Mouse (Mus musculus) embryonic facial prominence, embryonic 10.5 days (tissue): ENCODE results near the gene Eprs. TPM values are rescaled to one million over a fixed set of nuclear protein-coding genes. Genes with fewer than 3 reads are reported as not detected.
"Not testable (repeated sequence)": the region's sequence is repeated elsewhere in the genome, so short reads cannot be mapped to it uniquely, and the experiment has no call there.

Experiments
- DNase-seq: peaks from one replicate; pipeline ENCODE4 v3.0.0-alpha.2; 2017; ENCODE audit warnings: low spot score
- H3K27ac ChIP-seq: fragments of 300-500 bp; sonication (generic); replicated peaks from 2 replicates; pipeline ENCODE4 v1.5.1; 2016; ENCODE audit warnings: mild to moderate bottlenecking
- H3K27me3 ChIP-seq: fragments of 300-500 bp; sonication (generic); replicated peaks from 2 replicates; pipeline ENCODE4 v1.6.1; 2016; ENCODE audit warnings: low read depth, mild to moderate bottlenecking; ENCODE audit not compliant: poor library complexity, severe bottlenecking
- H3K36me3 ChIP-seq: fragments of 300-500 bp; sonication (generic); replicated peaks from 2 replicates; pipeline ENCODE4 v1.6.1; 2016; ENCODE audit warnings: mild to moderate bottlenecking, moderate library complexity
- H3K4me1 ChIP-seq: fragments of 300-500 bp; sonication (generic); 2 replicates; pipeline ENCODE4 v1.6.1; 2016
- H3K4me3 ChIP-seq: fragments of 300-500 bp; sonication (generic); 2 replicates; pipeline ENCODE4 v1.5.1; 2016; ENCODE audit warnings: mild to moderate bottlenecking, moderate library complexity
- H3K9me3 ChIP-seq: fragments of 300-500 bp; sonication (generic); 2 replicates; pipeline ENCODE4 v1.6.1; 2016; ENCODE audit warnings: mild to moderate bottlenecking
- WGBS: fragments of 180-500 bp; shearing (Covaris S2); methylation state at CpG from one replicate; pipeline ENCODE4 v1.1.7; 2016; 5-methylcytosine and 5-hydroxymethylcytosine counted together
- polyA plus RNA-seq: library from polyadenylated mRNA; unstranded; fragments of >200 nt; fragmentation: Nextera tagmentation; extraction: Ambion mirVana; gene quantifications from 2 replicates; pipeline ENCODE4 v1.2.1, GENCODE M21; 2016

Gene Eprs
- polyA plus RNA-seq, result 153 TPM in 2 replicates

GRCm38 (mm10) chr1:185362677-185363520 lies at the start of gene Eprs:
TSS of gene Eprs (plus strand) at chr1:185363044.
- peaks cover 27% of the 10 kb centered on the region for H3K4me1 ChIP-seq

DNA sequence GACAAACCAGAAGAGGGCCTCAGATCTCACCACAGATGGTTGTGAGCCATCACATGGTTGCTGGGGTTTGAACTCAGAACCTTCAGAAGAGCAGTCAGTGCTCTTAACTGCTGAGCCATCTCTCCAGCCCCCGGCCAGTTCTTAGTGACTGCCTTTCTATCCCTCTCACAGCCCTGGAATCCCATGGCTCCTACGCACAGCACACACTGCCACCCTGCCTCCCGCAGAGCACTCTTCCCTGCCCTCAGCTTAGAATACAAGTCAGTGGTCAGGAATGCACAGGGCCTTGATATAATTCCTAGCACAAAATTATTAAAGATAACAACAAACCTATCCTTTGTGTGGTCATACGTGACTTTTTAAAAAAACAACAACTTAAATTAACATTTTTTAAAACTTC lies 48.3 kb upstream of the Eprs start:
- Histone ChIP-seq H3K4me3 (no peak overlapping the region), H3K9me3 (no peaks in the 10 kb centered on the region), H3K27me3 (no peaks in the 10 kb centered on the region), H3K4me1 (no peaks in the 10 kb centered on the region), H3K36me3 (peaks cover 75% of the 10 kb centered on the region), H3K27ac (no peak overlapping the region)
- WGBS, result 91% methylated on average over 4 of the region's 4 CpGs
- no peak for DNase-seq

More at GRCm38 (mm10) chr1:185362677-185363520, at the start of gene Eprs:
- Histone ChIP-seq H3K27ac (peak within 1 kb of the TSS; percentile 93), H3K9me3 (no peaks in the 10 kb centered on the region), H3K27me3 (no peaks in the 10 kb centered on the region), H3K4me3 (peak within 1 kb of the TSS; percentile 100), H3K36me3 (peaks cover 22% of the 10 kb centered on the region)
- DNase-seq, result peak; percentile 99
- under 1% methylated on average over 92 of the region's 92 CpGs for WGBS

DNA sequence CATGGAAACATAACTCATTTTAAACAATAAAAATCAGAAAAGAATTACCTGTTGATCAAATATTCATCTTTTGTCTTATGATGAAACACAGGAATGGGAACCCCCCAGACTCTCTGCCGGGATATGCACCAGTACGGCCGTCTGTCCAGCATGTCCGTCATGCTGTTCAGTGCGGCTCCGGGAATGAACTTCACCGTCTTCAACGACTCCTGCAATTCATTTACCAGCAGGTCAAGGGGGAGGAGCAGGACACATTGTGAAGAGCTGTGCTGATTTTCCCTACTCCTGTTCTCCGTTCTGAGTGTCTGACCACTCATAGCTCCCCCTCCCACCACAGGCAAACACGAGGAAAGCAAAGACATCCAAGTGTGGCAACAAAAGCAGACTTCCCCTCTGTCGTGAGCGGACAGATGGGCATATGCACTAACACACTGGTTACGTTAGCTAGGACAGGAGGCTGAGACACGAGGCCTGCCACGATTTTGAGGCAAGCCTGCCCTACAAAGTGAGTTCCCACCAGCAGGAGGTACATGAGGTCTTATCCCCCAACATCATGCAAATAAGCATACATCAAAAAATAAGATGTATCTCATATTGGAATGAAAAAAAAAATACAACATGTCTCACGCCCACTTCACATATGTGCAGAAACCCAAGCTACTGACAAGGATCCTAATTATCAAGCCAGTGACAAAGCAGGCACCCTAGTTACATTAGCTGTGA lies 46.8 kb upstream of the Eprs start:
- no peaks in the 10 kb centered on the region for H3K9me3 ChIP-seq
- H3K27ac ChIP-seq, result no peak overlapping the region
- H3K36me3 ChIP-seq, result peaks cover 85% of the 10 kb centered on the region
- no peak for DNase-seq
- H3K27me3 ChIP-seq, result no peaks in the 10 kb centered on the region
- 87% methylated on average over 16 of the region's 16 CpGs for WGBS
- H3K4me1 ChIP-seq, result no peaks in the 10 kb centered on the region
- no peak overlapping the region for H3K4me3 ChIP-seq

DNA sequence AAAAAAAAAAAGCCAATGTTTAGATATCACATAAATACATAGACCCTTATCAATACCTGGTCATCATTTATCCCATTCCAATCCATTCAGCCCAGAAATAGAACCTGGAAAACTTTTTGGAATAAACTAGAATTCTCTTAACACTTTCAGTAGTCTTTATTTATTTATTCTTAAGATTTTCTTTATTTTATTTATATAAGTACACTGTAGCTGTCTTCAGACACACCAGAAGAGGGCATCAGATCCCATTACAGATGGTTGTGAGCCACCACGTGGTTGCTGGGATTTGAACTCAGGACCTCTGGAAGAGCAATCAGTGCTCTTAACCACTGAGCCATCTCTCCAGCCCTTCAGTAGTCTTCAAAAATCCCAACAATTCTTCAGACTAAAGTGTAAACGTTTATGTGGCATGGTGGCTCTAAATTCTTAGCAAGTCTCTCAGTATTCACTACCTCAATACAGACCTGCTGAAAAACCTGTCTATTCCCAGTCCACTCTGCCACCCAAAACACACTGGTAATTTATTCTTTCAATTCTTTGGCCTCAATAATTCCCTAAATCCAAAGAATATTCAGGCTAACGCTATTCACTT lies 35.0 kb upstream of the Eprs start:
- 69% methylated on average over 3 of the region's 3 CpGs for WGBS

DNA sequence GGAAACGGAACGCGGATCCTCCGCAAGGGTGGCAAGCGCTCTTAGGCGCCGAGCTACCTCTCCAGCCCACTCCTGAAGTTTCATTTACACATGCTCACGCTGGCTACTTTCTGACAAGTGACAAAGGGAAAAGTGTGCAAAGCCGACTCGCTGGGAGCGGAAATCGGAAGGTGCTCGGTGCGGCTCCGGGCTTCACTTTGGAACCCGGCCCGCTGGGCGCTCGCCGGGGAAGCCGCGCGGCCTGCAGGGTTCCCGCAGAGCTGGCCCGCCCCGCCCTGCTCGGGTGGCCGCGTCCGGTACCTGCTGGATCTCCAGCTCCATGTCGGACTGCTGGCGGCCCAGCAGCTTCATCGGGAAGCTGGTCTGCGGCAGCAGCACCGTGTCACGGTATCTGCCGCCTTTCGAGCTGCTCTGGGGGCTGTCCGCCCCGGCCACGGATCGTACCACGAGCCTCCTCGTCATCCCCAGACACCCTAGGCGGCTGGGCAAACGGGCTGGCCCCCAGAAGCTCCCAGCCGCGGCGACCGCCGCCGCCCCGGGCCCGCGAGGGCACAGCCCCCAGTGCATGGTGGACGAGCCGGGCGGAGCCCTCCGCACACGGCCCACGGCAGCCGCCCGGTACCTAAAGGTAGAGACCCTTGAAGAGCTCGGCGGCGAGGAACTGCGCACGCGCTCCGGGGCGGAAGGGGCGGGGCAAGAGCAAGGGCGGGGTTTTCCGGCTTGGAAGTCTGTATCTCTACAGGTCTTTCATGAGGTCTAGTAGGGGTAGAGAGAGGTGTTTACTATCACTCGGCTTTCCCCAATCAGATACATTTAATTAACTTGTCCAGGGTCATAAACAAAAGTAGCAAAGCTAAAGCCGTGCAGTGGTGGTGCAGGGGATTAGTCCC lies 33.9 kb upstream of the Eprs start, which contains the start of gene Iars2:
Iars2 (minus strand) TSS at position 676 of the 890 bp plus-strand sequence.
- Histone ChIP-seq H3K9me3 (no peaks in the 10 kb centered on the region), H3K36me3 (peaks cover 34% of the 10 kb centered on the region), H3K27ac (peak within 1 kb of the TSS; percentile 92), H3K27me3 (no peaks in the 10 kb centered on the region), H3K4me3 (peak within 1 kb of the TSS; percentile 79), H3K4me1 (peaks cover 25% of the 10 kb centered on the region)
- WGBS, result under 1% methylated on average over 76 of the region's 76 CpGs
- DNase-seq, result peak; percentile 96

More for the DNA sequence above, 35.0 kb upstream of the Eprs start:
- Histone ChIP-seq H3K36me3 (peaks cover 45% of the 10 kb centered on the region), H3K4me3 (peak overlapping the region; percentile 79), H3K4me1 (peaks cover 15% of the 10 kb centered on the region)
- not testable (repeated sequence) for H3K27ac ChIP-seq, DNase-seq, H3K9me3 ChIP-seq, H3K27me3 ChIP-seq

DNA sequence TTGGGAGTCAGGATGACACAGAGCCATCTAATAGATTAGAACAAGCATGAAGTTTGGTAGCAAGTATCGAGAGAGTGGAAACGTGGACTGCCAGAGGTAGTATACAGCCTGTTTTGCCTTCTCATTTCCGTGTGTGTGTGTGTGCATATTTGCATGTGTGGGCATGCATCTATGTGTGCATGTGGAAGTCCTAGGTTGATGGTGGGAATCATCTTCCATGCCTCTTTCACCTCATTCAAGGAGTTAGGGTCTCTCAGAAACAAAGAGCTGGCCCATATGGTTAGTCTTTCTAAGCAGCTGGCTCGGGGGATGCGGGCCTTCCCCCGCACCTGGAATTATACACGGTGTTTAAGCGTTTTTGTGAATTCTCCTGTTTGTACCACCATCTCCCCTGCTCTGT lies 33.0 kb upstream of the Eprs start:
- no peak for DNase-seq
- H3K36me3 ChIP-seq, result peaks cover 28% of the 10 kb centered on the region
- H3K27ac ChIP-seq, result no peak overlapping the region
- 90% methylated on average over 8 of the region's 8 CpGs for WGBS
- peaks cover 25% of the 10 kb centered on the region for H3K4me1 ChIP-seq
- H3K27me3 ChIP-seq, result no peaks in the 10 kb centered on the region
- no peaks in the 10 kb centered on the region for H3K9me3 ChIP-seq
- peak overlapping the region; percentile 79; the same call in 1 of the 2 replicates for H3K4me3 ChIP-seq

DNA sequence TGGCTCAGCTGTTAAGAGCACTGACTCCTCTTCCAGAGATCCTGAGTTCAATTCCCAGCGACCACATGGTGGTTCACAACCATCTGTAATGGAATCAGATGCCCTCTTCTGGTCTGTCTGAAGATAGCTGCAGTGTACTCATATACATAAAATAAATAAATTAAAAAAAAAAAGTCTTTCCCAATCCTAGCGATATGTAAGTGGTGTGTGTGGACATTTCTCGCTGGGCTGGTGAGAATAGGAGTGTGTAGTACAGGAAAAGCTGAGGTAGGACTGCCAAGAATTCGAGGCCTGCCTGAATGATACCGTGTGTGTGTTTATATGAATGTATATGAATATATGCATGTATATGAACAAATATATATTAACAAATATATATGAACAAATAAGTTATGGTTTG lies 31.5 kb upstream of the Eprs start:
- no peak for DNase-seq
- Histone ChIP-seq H3K9me3 (no peaks in the 10 kb centered on the region), H3K27ac (no peak overlapping the region; the same call in 1 of the 2 replicates), H3K4me1 (peaks cover 25% of the 10 kb centered on the region), H3K4me3 (peak overlapping the region; percentile 78), H3K36me3 (peaks cover 15% of the 10 kb centered on the region), H3K27me3 (no peaks in the 10 kb centered on the region)
- 53% methylated on average over 5 of the region's 5 CpGs for WGBS

- H3K36me3 ChIP-seq, result peaks cover 11% of the 10 kb centered on the region
- no peaks in the 10 kb centered on the region for H3K9me3 ChIP-seq
- under 1% methylated on average over 32 of the region's 32 CpGs for WGBS
- no peaks in the 10 kb centered on the region for H3K27me3 ChIP-seq
- peaks cover 25% of the 10 kb centered on the region for H3K4me1 ChIP-seq
- peak within 1 kb of the TSS; percentile 87 for H3K27ac ChIP-seq
- DNase-seq, result peak; percentile 93
- peak within 1 kb of the TSS; percentile 78 for H3K4me3 ChIP-seq
Measured at GRCm38 (mm10) chr1:185331983-185332430, 30.8 kb upstream of the Eprs start, which contains the start of gene Bpnt1. TSS of gene Bpnt1 (plus strand) at chr1:185332149.

- peak overlapping the region; percentile 78; the same call in 1 of the 2 replicates for H3K4me3 ChIP-seq
- no peaks in the 10 kb centered on the region for H3K9me3 ChIP-seq
- H3K27me3 ChIP-seq, result no peaks in the 10 kb centered on the region
- 92% methylated on average over 5 of the region's 5 CpGs for WGBS
- H3K27ac ChIP-seq, result no peak overlapping the region
- H3K4me1 ChIP-seq, result peaks cover 22% of the 10 kb centered on the region
- DNase-seq, result no peak
- peaks cover 20% of the 10 kb centered on the region for H3K36me3 ChIP-seq
Measured at GRCm38 (mm10) chr1:185333651-185334050, 29.2 kb upstream of the Eprs start.

DNA sequence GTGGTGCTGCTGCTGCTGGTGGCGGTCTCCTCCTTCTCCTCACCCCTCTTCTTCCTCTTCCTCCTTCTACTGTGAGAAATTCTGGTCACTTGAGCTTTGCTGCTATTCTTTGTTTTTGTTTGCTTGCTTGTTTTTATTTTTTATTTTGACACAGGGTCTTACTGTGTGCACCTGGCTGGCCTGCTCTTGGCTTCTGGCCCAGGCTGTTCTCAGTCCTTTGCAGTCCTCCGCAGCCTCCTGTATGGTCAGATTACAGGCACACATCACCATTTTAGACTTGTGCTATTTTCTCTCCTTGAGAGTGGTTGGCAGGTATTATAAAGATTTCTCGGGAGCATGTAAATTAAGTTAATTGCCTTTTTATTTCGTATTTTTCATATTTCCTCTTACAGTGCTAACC lies 28.7 kb upstream of the Eprs start:
- H3K36me3 ChIP-seq, result peaks cover 25% of the 10 kb centered on the region
- no peak overlapping the region for H3K4me3 ChIP-seq
- WGBS, result 91% methylated on average over 4 of the region's 4 CpGs
- H3K27ac ChIP-seq, result no peak overlapping the region
- no peak for DNase-seq
- H3K4me1 ChIP-seq, result peaks cover 22% of the 10 kb centered on the region
- no peaks in the 10 kb centered on the region for H3K27me3 ChIP-seq
- no peaks in the 10 kb centered on the region for H3K9me3 ChIP-seq

DNA sequence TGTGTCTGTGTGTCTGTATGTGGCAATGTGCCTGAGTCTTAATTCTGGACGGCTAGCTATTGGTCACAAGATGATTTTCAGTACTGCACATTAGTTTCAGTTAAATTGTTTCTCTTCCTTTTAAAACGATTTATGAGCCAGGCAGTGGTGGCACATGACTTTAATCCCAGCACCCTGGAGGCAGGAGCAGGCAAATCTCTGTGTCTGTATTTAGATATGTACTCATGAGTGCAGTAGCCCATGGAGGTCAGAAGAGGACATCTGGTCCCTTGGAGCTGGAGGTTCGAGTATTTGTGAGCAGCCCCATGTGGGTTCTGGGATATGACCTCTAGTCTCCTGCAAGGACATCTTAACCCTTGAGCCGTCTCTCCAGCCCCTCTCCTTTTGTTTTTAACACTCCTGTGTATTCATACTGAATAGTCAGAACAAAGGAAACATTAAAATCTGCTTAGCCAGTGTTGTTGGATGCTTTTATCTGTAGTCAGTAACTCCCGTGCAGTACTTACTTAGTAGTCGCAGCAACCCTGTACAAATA lies 27.5 kb upstream of the Eprs start:
- Histone ChIP-seq H3K4me3 (no peak overlapping the region), H3K4me1 (peaks cover 16% of the 10 kb centered on the region), H3K27me3 (no peaks in the 10 kb centered on the region), H3K9me3 (no peaks in the 10 kb centered on the region), H3K36me3 (peaks cover 34% of the 10 kb centered on the region), H3K27ac (no peak overlapping the region)
- no peak for DNase-seq
- 79% methylated on average over 6 of the region's 6 CpGs for WGBS
